Mouse (Mus musculus) c-Kit-positive CD71-positive TER-119-positive erythroid progenitor cells, embryonic 14.5 days (primary cell): ENCODE measurements around the gene Runx1.

Source experiments
- DNase-seq: peaks from one replicate; pipeline ENCODE4 v3.0.0-alpha.2; 2013; ENCODE audit warnings: low spot score

The Runx1 gene

DNA sequence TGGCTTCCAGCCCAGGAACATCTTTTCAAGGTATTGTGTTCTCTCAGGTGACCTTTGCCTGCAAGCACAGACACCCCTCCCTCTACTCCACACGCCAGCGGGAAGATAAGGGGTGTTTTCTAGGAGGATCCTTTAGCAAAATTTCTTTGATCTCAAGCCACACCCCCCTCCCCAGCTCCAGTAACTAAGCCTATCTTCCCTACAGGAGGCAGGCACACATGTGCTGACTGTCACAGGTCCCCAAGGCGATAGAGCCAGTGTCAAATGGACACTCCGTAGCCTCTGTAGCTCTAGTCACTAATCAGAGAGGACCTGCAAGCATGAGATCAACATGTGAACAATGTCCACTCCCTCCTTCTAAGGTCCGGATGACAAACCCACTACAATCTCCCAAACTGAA lies 259.8 kb downstream of the Runx1 start:
- DNase-seq = no peak

DNA sequence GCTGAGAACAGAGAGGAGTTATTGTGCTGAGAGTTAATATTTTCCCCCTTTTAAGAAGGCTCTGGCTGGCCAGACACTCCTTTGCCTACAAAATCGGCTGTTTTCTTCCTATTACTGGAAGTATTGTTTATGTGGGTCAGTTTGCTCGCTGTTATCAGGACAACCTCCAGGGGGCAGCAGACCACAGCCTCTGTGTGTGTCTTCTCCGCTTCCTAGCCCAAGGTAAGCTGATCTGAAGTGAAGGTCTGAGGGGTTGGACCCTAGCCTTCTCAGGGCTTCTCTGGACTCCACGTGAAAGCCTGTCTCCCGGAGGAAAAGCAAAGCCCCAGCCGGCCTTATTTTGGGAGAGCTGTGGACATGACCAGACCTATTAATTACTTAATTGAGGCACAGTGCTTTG lies 260.2 kb downstream of the Runx1 start:
- peak; percentile 67 for DNase-seq

DNA sequence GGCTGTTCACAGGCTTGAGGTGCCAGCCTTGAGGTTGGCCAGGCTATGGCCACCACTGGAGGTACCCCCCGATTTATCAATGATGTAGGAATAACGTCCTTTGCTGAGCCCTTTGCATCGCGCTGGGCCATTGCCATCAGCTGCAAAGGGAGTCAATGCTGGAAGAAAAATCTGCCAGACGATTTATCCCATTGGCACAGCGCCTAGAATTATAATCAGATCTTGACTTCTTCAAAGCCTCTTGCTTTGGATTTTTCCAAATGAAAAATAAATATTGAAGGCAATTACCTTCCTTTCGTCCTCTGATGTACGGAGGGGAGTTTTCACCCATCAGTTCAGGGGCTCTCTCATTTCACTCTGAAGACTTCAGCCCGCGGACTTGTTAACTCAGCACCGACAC lies 260.7 kb downstream of the Runx1 start:
- no peak for DNase-seq

DNA sequence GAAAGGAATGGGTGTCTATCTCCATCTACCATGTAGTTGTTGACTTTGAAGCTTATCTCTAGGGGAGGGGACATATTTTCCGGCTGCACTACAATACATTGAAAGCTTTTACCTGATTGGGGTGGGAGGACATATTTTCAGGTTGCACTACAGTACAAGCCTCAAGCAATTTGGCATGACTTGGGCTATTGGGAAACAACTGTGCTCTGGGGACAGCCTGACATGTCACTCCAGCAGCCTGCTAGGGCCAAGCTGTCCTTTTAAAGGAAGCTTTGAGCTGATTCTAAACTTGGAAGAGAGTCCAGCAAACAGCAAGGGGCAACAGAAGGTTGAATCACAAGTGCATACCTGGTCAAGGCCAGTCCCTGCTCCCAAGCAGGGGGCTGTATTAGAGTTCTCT lies 270.9 kb downstream of the Runx1 start:
- DNase-seq = no peak

DNA sequence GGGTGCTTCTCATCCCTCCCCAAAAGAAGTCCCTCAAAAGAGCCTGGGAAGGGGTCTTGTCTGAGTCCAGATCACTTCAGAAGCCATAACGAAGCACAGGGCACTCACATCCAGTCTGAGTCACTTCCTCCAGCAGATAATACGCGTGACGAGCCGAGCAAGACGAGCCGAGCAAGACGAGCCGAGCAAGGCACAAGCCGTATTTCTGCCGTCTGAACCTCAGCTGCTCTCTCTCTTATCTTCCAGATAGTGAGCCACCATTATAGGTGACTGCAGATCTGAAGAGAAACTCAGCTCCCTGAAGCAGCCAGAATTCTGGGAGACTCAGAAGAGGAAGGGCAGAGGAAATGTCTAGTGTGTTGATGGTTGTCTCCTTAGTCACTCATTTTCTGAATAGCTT lies 273.1 kb downstream of the Runx1 start:
- DNase-seq = no peak

DNA sequence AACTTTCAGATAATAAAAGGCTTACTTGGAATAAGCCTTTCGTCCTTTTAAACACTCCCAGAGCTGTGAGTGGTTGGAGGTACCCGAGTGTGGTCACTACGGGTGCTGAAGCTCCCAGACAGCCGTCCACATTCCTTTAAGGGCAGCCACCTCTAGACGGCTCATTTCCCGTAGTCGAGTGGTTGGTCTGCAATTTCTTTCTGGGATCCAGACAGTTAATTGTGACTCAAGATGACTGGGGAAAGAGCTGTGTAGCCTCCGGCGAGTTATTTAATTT lies 273.9 kb downstream of the Runx1 start:
- no peak for DNase-seq
